Mouse (Mus musculus) right cerebral cortex, adult 18-20 months (tissue): ENCODE results near the gene Vmn1r78.
"Not testable (repeated sequence)": the region's sequence is repeated elsewhere in the genome, so short reads cannot be mapped to it uniquely, and the experiment has no call there.

Source experiments
- DNase-seq: peaks from one replicate; pipeline ENCODE4 v3.0.0; 2022; ENCODE audit warnings: mixed read lengths

The Vmn1r78 gene

GRCm38 (mm10) chr7:12149957-12150356 is at the start of gene Vmn1r78:
Gene Vmn1r78 (plus strand): TSS chr7:12150257.
- no peak for DNase-seq

- DNase-seq = not testable (repeated sequence)
Observed at GRCm38 (mm10) chr7:12156463-12156862, 6.4 kb downstream of the Vmn1r78 start.

DNA sequence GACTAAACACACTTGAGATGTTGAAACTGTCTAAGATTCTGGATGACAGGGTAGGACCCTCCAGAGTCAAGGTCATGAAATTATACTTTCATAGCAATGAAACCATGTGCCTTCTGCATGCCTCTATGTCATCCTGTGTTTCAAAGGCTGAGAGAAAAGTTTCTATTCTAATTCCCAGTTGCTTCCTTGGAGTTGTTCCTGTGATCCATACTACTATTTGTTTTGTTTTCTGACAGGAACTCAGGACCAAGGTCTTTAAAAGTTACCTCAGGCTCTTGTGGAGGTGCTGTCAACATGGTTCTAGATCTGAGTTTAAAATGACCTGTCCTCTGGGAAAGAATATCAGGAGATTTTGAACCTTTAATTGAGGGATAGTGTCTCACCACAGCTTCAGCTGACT is 20.9 kb downstream of the Vmn1r78 start, which contains the start of gene Vmn1r79:
Gene Vmn1r79, plus strand, starts transcription at position 301 of the 400 bp plus-strand sequence.
- not testable (repeated sequence) for DNase-seq

- not testable (repeated sequence) for DNase-seq
Observed at GRCm38 (mm10) chr7:12172926-12173325, 22.9 kb downstream of the Vmn1r78 start.

- no peak for DNase-seq
Observed at GRCm38 (mm10) chr7:12188986-12189385, 38.9 kb downstream of the Vmn1r78 start, which contains the start of gene Vmn1r80. Gene Vmn1r80 (plus strand): TSS chr7:12189286.

DNA sequence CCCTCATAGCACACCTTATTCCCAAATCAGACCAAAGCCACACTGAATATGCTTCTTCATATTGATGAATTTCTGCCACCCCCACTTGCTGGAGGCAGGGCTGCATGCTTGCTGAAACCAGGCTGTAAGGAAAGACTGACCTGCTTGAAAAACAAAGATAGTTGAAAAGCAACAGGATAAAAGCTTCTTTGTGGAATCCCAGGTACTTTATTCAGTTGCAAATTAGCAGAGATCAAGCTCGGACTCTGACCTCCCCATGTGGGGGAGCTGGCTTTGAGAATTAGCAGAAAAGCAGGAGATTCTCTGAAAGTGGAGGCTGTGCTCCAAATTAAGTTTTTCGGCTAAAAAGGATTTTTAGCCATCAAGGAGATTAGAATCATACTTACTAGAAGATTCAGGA is 54.1 kb downstream of the Vmn1r78 start:
- no peak for DNase-seq
